Mouse (Mus musculus): ENCODE results near the gene Foxo3.

The Foxo3 gene

GRCm38 (mm10) chr10:42276507-42277345 lies at the start of gene Foxo3:
Foxo3 (minus strand) TSS chr10:42276755.
- DNase-seq (ENCODE audit: extremely low spot score): peak; percentile 89

- DNase-seq (ENCODE audit: extremely low spot score): no peak
Observed at GRCm38 (mm10) chr10:42325305-42325704, 48.8 kb upstream of the Foxo3 start.

GRCm38 (mm10) chr10:42323978-42324377 lies 47.4 kb upstream of the Foxo3 start:
- DNase-seq (ENCODE audit: extremely low spot score): no peak

- DNase-seq (ENCODE audit: extremely low spot score): no peak
Observed at GRCm38 (mm10) chr10:42313222-42313786, 36.7 kb upstream of the Foxo3 start.

- no peak for DNase-seq (ENCODE audit: extremely low spot score)
Observed at GRCm38 (mm10) chr10:42312557-42312956, 36.0 kb upstream of the Foxo3 start.

GRCm38 (mm10) chr10:42308687-42308987 lies 32.1 kb upstream of the Foxo3 start:
- DNase-seq (ENCODE audit: extremely low spot score): no peak

- peak; percentile 85 for DNase-seq (ENCODE audit: extremely low spot score)
Observed at GRCm38 (mm10) chr10:42307980-42308686, 31.6 kb upstream of the Foxo3 start.

GRCm38 (mm10) chr10:42306422-42306821 lies 29.9 kb upstream of the Foxo3 start:
- DNase-seq (ENCODE audit: extremely low spot score): no peak

- DNase-seq (ENCODE audit: extremely low spot score): no peak
Observed at GRCm38 (mm10) chr10:42300805-42301204, 24.2 kb upstream of the Foxo3 start.

- no peak for DNase-seq (ENCODE audit: extremely low spot score)
Observed at GRCm38 (mm10) chr10:42299967-42300366, 23.4 kb upstream of the Foxo3 start.

- DNase-seq (ENCODE audit: extremely low spot score): no peak
Observed at GRCm38 (mm10) chr10:42299426-42299825, 22.9 kb upstream of the Foxo3 start.

- no peak for DNase-seq (ENCODE audit: extremely low spot score)
Observed at GRCm38 (mm10) chr10:42297954-42298353, 21.4 kb upstream of the Foxo3 start.

- no peak for DNase-seq (ENCODE audit: extremely low spot score)
Observed at GRCm38 (mm10) chr10:42297109-42297508, 20.6 kb upstream of the Foxo3 start.

GRCm38 (mm10) chr10:42296559-42296958 lies 20.0 kb upstream of the Foxo3 start:
- DNase-seq (ENCODE audit: extremely low spot score): no peak

- no peak for DNase-seq (ENCODE audit: extremely low spot score)
Observed at GRCm38 (mm10) chr10:42295028-42295427, 18.5 kb upstream of the Foxo3 start.

GRCm38 (mm10) chr10:42294392-42294791 lies 17.8 kb upstream of the Foxo3 start:
- no peak for DNase-seq (ENCODE audit: extremely low spot score)

GRCm38 (mm10) chr10:42293877-42294276 lies 17.3 kb upstream of the Foxo3 start:
- no peak for DNase-seq (ENCODE audit: extremely low spot score)

GRCm38 (mm10) chr10:42291360-42291759 lies 14.8 kb upstream of the Foxo3 start:
- DNase-seq (ENCODE audit: extremely low spot score): no peak

- DNase-seq (ENCODE audit: extremely low spot score): no peak
Observed at GRCm38 (mm10) chr10:42287666-42288065, 11.1 kb upstream of the Foxo3 start.

- no peak for DNase-seq (ENCODE audit: extremely low spot score)
Observed at GRCm38 (mm10) chr10:42278307-42278850, 1.8 kb upstream of the Foxo3 start.

- peak; percentile 96 for DNase-seq (ENCODE audit: extremely low spot score)
Observed at GRCm38 (mm10) chr10:42277476-42278306, 1.1 kb upstream of the Foxo3 start.

All from embryo, embryonic 9.5 days (tissue).